18 mouse cellular contexts compared by ENCODE assay signal in genomic region chr15:101922296-101922695, GRCm38 (mm10). TPM values are rescaled to one million over a fixed set of nuclear protein-coding genes. Genes with fewer than 3 reads are reported as not detected.
"Had no signal": no experiment of that assay in that cellular context is flagged by ENCODE, and none has a peak within 500 bp of the region (broad histone marks: within the 10 kb centered on the region; RNA-seq: fewer than 3 reads in every experiment).

No protein-coding gene starts in this region.

- H3K4me3 ChIP-seq: liver, embryonic 13.5 days; liver, embryonic 15.5 days; lung, embryonic 15.5 days; midbrain, embryonic 12.5 days; neural tube, embryonic 12.5 days; stomach, embryonic 15.5 days had no signal

- H3K9ac ChIP-seq: liver, embryonic 13.5 days; liver, embryonic 15.5 days; lung, embryonic 15.5 days; midbrain, embryonic 12.5 days; neural tube, embryonic 12.5 days; stomach, embryonic 15.5 days had no signal

- H3K9me3 ChIP-seq: liver, embryonic 13.5 days; liver, embryonic 15.5 days; lung, embryonic 15.5 days; midbrain, embryonic 12.5 days; neural tube, embryonic 12.5 days; stomach, embryonic 15.5 days had no signal

- H3K36me3 ChIP-seq: liver, embryonic 13.5 days; liver, embryonic 15.5 days; lung, embryonic 15.5 days; midbrain, embryonic 12.5 days; neural tube, embryonic 12.5 days; stomach, embryonic 15.5 days had no signal

- H3K27ac ChIP-seq: liver, embryonic 13.5 days; liver, embryonic 15.5 days; lung, embryonic 15.5 days; macrophage; midbrain, embryonic 12.5 days; neural tube, embryonic 12.5 days; stomach, embryonic 15.5 days; stomach, postnatal 0 days had no signal

- H3K4me1 ChIP-seq: lung, embryonic 15.5 days; midbrain, embryonic 12.5 days; neural tube, embryonic 12.5 days; stomach, embryonic 15.5 days had no signal

- H3K4me2 ChIP-seq: liver, embryonic 13.5 days; liver, embryonic 15.5 days; lung, embryonic 15.5 days; midbrain, embryonic 12.5 days; neural tube, embryonic 12.5 days; stomach, embryonic 15.5 days had no signal

- ATAC-seq: lung, postnatal 0 days had no signal

- H3K27me3 ChIP-seq: liver, embryonic 13.5 days; liver, embryonic 15.5 days; lung, embryonic 15.5 days; midbrain, embryonic 12.5 days; neural tube, embryonic 12.5 days; stomach, embryonic 15.5 days had no signal

RNA-seq across cellular contexts. Expression of gene Krt4, which starts 2.2 kb away (rescaled TPM):
- total RNA-seq: monocyte, adult 5-6 weeks had no signal
- polyA plus RNA-seq: macrophage; midbrain, embryonic 12.5 days; midbrain, embryonic 14.5 days; midbrain, postnatal 0 days; neural tube, embryonic 12.5 days; spleen, adult 2 months; testis, adult 2 months had no signal

RNA-seq across cellular contexts. Expression of gene Krt79, which starts 17.8 kb away (rescaled TPM):
- total RNA-seq: megakaryocyte progenitor cell, adult 5-6 weeks; monocyte, adult 5-6 weeks; neutrophil, adult 5-6 weeks had no signal
- polyA plus RNA-seq: liver, embryonic 13.5 days; liver, embryonic 15.5 days; macrophage; spleen, adult 2 months had no signal

RNA-seq across cellular contexts. Expression of gene Krt76, which starts 29.6 kb away (rescaled TPM):
- total RNA-seq: megakaryocyte progenitor cell, adult 5-6 weeks; midbrain, postnatal 0 days; monocyte, adult 5-6 weeks; neutrophil, adult 5-6 weeks had no signal
- polyA plus RNA-seq: liver, embryonic 13.5 days; liver, embryonic 15.5 days; lung, embryonic 15.5 days; lung, postnatal 0 days; macrophage; midbrain, embryonic 12.5 days; midbrain, embryonic 14.5 days; midbrain, postnatal 0 days; neural tube, embryonic 12.5 days; neural tube, embryonic 14.5 days; spleen, adult 2 months; stomach, embryonic 15.5 days had no signal

RNA-seq across cellular contexts. Expression of gene Krt78, which starts 31.8 kb away (rescaled TPM):
- total RNA-seq: megakaryocyte progenitor cell, adult 5-6 weeks; monocyte, adult 5-6 weeks; neutrophil, adult 5-6 weeks had no signal
- polyA plus RNA-seq: liver, embryonic 15.5 days; macrophage; midbrain, embryonic 12.5 days; midbrain, embryonic 14.5 days; midbrain, postnatal 0 days; neural tube, embryonic 12.5 days; neural tube, embryonic 14.5 days; spleen, adult 2 months had no signal

RNA-seq across cellular contexts. Expression of gene Krt77, which starts 52.8 kb away (rescaled TPM):
- total RNA-seq: megakaryocyte progenitor cell, adult 5-6 weeks; monocyte, adult 5-6 weeks; neutrophil, adult 5-6 weeks had no signal
- polyA plus RNA-seq: liver, embryonic 13.5 days; liver, embryonic 15.5 days; lung, adult 2 months; lung, embryonic 15.5 days; lung, postnatal 0 days; macrophage; midbrain, embryonic 12.5 days; neural tube, embryonic 12.5 days; spleen, adult 2 months had no signal
